Mouse (Mus musculus): ENCODE measurements at regions not wholly inside any gene's neighbourhood (a gene's known extent, or its start where the extent isn't known, plus 50 kb on each side); places are given as distances from the start of the nearest gene placed in this dataset.

DNA sequence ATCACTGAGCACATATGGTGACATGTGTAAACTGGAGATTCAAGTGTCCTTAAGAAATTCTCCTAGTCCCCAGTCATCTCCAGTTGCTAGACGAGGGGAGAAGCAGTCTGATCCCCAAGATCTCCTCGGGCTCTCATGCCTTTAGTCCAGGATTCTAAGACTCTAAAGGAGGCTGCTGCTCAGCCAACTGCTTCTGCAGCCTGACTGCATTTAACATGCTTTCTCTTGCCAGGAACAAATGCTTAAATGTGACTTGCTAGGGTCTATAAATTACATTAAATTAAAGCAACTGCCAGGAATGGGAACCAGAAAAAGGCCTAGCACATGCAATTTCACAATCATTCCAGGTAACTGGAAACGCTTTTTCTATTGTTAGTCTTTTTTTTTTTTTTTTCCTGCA lies 599.8 kb upstream of the Gcfc2 start:
- no peak for TF ChIP-seq CTCF (IDR thresholded peaks at IDR 0.05; ENCODE audit: low read depth)
- WGBS = 65% methylated on average over 3 of the region's 3 CpGs
- Histone ChIP-seq H3K4me2 (ENCODE audit: low read depth) (no peak overlapping the region), H3K9me3 (ENCODE audit: low read length) (no peaks in the 10 kb centered on the region), H3K27ac (ENCODE audit: low read depth, low read length) (no peak overlapping the region), H3K4me1 (ENCODE audit: insufficient read depth) (no peaks in the 10 kb centered on the region), H3K9ac (no peak overlapping the region), H3K27me3 (ENCODE audit: insufficient read depth, low read length) (no peaks in the 10 kb centered on the region), H3K36me3 (ENCODE audit: insufficient read depth) (no peaks in the 10 kb centered on the region), H3K4me3 (ENCODE audit: low read depth, low read length) (no peak overlapping the region)
- DNase-seq = peak; percentile 64
- peak; percentile 53; the same call in 1 of the 2 replicates for ATAC-seq

DNA sequence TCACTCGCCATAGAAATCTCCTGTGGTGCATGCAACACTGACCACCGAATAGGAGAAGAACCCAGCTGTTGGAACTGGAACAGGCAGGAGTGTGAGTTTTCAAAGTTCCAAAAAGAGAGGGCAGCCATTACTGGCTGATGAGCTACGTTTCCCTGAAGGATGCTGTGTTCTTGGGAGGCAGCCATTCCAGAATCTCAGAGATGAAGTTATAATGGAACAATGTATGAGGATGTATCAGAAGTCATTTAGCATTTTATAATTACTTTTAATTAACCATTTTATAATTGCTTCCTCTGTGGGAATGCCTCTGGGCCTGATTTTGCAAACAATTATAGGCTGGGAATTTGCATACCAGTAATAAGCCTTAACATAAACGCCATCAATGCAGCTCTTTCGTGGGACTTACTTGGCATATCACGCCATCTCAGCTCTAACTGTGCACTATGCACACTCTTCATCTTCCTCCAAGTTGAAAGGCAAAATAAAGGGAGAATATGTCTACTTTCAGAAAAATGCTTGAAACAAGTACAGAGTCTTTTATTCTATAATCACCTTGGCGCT lies 559.4 kb upstream of the Gcfc2 start:
- no peak; the same call in 1 of the 2 replicates for ATAC-seq
- no peak for DNase-seq
- no peaks in the 10 kb centered on the region for H3K9me3 ChIP-seq (ENCODE audit: low read length)

DNA sequence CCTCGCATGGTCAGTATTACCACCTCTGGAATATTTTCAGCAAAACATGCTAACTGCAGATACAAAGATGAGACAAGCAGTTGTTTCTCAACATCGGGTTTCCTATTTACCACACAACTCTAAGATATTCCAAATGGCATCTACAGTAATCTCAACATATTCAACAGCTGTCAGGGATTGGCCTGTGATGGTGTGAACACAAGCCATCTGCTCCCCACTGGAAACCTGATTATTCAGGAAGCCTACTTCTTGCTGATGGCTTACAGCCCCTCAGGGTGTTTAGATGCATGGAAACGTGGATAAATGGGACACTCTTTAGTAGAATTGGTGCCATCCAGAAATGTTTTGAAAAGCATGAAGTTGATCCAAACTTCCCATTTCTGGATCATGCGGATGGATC lies 535.0 kb upstream of the Gcfc2 start:
- DNase-seq (peak; percentile 35), ATAC-seq (peak; percentile 50; the same call in 1 of the 2 replicates)
- H3K4me1 ChIP-seq (ENCODE audit: insufficient read depth) = no peaks in the 10 kb centered on the region

More for the DNA sequence above, 559.4 kb upstream of the Gcfc2 start:
- Histone ChIP-seq H3K36me3 (ENCODE audit: insufficient read depth) (no peaks in the 10 kb centered on the region), H3K9ac (no peak overlapping the region), H3K27me3 (ENCODE audit: insufficient read depth, low read length) (no peaks in the 10 kb centered on the region), H3K27ac (ENCODE audit: low read depth, low read length) (no peak overlapping the region), H3K4me3 (ENCODE audit: low read depth, low read length) (no peak overlapping the region), H3K4me1 (ENCODE audit: insufficient read depth) (no peaks in the 10 kb centered on the region), H3K4me2 (ENCODE audit: low read depth) (no peak overlapping the region)
- 42% methylated on average over 7 of the region's 7 CpGs for WGBS
- no peak for TF ChIP-seq CTCF (IDR thresholded peaks at IDR 0.05; ENCODE audit: low read depth)

DNA sequence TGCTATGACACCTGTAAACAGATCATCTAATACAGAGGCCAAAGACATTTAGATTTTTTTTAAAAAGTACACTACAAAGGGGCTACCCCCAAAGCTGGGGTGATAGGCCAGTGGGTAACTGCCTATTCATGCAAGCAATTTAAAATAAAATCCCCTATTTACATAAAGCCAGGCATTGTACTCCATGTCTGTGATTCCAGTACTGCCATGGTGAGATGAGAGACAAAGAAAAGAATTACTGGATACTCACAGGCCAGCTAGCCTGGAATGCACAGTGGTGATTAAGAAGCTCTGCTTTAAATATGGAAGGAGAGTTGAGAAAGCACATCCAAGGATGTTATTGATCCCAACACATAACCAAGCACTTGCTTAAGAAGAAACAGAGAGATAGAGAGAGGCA lies 520.3 kb upstream of the Gcfc2 start:
- Histone ChIP-seq H3K27ac (ENCODE audit: low read depth, low read length) (no peak overlapping the region), H3K4me3 (ENCODE audit: low read depth, low read length) (no peak overlapping the region), H3K9me3 (ENCODE audit: low read length) (no peaks in the 10 kb centered on the region), H3K27me3 (ENCODE audit: insufficient read depth, low read length) (no peaks in the 10 kb centered on the region), H3K4me2 (ENCODE audit: low read depth) (no peak overlapping the region), H3K4me1 (ENCODE audit: insufficient read depth) (no peaks in the 10 kb centered on the region), H3K9ac (no peak overlapping the region), H3K36me3 (ENCODE audit: insufficient read depth) (no peaks in the 10 kb centered on the region)
- no peak for ATAC-seq
- no peak for TF ChIP-seq CTCF (IDR thresholded peaks at IDR 0.05; ENCODE audit: low read depth)
- no peak for DNase-seq

More for the DNA sequence above, 535.0 kb upstream of the Gcfc2 start:
- TF ChIP-seq CTCF (IDR thresholded peaks at IDR 0.05; ENCODE audit: low read depth) = no peak
- H3K4me3 ChIP-seq (ENCODE audit: low read depth, low read length) = no peak overlapping the region
- no peak overlapping the region for H3K4me2 ChIP-seq (ENCODE audit: low read depth)
- no peaks in the 10 kb centered on the region for H3K9me3 ChIP-seq (ENCODE audit: low read length)
- 68% methylated on average over 4 of the region's 4 CpGs for WGBS
- no peak overlapping the region for H3K9ac ChIP-seq
- no peak overlapping the region for H3K27ac ChIP-seq (ENCODE audit: low read depth, low read length)
- no peaks in the 10 kb centered on the region for H3K27me3 ChIP-seq (ENCODE audit: insufficient read depth, low read length)
- H3K36me3 ChIP-seq (ENCODE audit: insufficient read depth) = no peaks in the 10 kb centered on the region

DNA sequence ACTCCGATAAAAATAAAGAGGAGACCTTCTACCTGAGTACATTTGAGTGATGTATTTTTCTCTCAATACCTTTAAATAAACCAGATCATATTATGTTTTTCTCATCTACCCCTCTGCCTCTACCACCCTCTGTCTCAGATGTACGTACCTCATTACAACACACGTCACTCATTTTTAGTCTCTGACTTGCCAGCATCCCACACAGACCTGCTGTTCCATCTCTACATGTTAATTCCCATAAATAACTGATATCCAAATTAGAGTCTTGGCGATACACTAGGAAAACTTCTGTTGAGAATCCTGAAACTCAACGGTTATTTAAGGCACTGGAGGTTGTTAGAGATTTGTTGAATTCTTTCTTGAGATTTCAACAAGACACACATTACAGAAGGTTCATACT lies 509.9 kb upstream of the Gcfc2 start:
- no peak overlapping the region for H3K27ac ChIP-seq (ENCODE audit: low read depth, low read length)
- no peak for TF ChIP-seq CTCF (IDR thresholded peaks at IDR 0.05; ENCODE audit: low read depth)
- DNase-seq = peak; percentile 18
- H3K4me2 ChIP-seq (ENCODE audit: low read depth) = no peak overlapping the region
- H3K27me3 ChIP-seq (ENCODE audit: insufficient read depth, low read length) = no peaks in the 10 kb centered on the region
- H3K4me3 ChIP-seq (ENCODE audit: low read depth, low read length) = no peak overlapping the region
- peak; percentile 53; the same call in 1 of the 2 replicates for ATAC-seq
- H3K36me3 ChIP-seq (ENCODE audit: insufficient read depth) = no peaks in the 10 kb centered on the region
- 70% methylated on average over 5 of the region's 5 CpGs for WGBS
- H3K4me1 ChIP-seq (ENCODE audit: insufficient read depth) = no peaks in the 10 kb centered on the region
- H3K9me3 ChIP-seq (ENCODE audit: low read length) = no peaks in the 10 kb centered on the region
- no peak overlapping the region for H3K9ac ChIP-seq

DNA sequence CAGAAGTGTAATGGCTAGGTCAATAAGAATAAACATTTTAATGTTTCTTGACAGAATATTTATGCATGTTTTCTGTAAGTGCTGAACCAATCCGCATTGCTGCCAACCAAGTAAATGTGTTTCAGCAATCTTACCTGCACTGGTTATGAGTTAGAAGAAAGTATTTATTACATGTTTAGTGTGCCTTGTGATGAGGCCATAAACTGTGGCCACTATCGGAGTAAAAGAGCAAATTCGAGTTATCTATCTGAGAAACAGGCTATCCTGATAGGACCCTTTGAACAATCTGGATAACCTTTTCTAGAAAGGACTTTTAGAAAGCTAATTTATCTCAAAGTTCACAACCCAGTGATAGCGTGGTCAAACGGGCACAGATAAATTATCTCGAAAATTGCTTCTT lies 488.7 kb upstream of the Gcfc2 start:
- TF ChIP-seq CTCF (IDR thresholded peaks at IDR 0.05; ENCODE audit: low read depth) = no peak
- DNase-seq = no peak
- H3K36me3 ChIP-seq (ENCODE audit: insufficient read depth) = no peaks in the 10 kb centered on the region
- H3K9me3 ChIP-seq (ENCODE audit: low read length) = no peaks in the 10 kb centered on the region
- WGBS = 93% methylated on average over 6 of the region's 6 CpGs
- H3K4me3 ChIP-seq (ENCODE audit: low read depth, low read length) = no peak overlapping the region
- no peak for ATAC-seq
- no peak overlapping the region for H3K27ac ChIP-seq (ENCODE audit: low read depth, low read length)
- no peaks in the 10 kb centered on the region for H3K4me1 ChIP-seq (ENCODE audit: insufficient read depth)
- no peaks in the 10 kb centered on the region for H3K27me3 ChIP-seq (ENCODE audit: insufficient read depth, low read length)
- H3K4me2 ChIP-seq (ENCODE audit: low read depth) = no peak overlapping the region
- no peak overlapping the region for H3K9ac ChIP-seq

DNA sequence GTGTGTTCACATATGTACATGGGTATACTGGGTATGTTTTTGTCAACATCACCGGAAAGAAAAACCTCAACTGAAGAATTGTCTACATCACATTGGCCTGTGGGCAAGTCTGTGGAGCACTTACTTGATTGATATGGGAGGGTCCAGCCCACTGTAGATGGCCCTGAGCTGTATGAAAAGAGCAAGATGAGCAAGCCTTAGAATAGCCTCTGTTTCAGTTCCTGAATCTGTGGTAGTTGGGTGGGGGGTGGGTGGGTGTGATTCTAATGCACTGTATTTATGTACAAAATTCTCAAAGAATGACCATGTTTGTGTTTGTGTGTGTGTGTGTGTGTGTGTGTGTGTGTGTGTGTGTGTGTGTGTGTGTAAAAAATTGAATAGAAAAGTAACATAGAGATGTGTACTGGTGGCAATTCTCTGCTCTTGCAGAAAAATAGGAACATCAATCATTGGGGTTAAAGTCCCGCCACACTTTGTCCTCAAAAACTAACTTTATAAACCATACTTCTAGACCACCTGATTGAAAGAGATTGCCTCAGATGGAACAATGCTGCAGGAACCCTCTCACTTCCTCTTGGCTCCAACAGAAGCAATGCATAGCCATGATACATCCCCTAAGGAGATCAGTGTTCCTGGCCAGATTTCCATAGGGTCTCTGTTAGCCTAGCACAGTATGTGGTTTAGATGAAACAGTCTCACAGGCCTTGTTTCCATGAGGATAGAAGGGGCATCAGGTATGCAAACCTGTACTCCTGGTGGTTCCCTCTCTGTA lies 484.3 kb upstream of the Gcfc2 start:
- WGBS = 100% methylated on average over 2 of the region's 2 CpGs
- Histone ChIP-seq H3K36me3 (ENCODE audit: insufficient read depth) (no peaks in the 10 kb centered on the region), H3K27ac (ENCODE audit: low read depth, low read length) (no peak overlapping the region), H3K4me1 (ENCODE audit: insufficient read depth) (no peaks in the 10 kb centered on the region), H3K4me3 (ENCODE audit: low read depth, low read length) (no peak overlapping the region), H3K4me2 (ENCODE audit: low read depth) (no peak overlapping the region), H3K27me3 (ENCODE audit: insufficient read depth, low read length) (no peaks in the 10 kb centered on the region), H3K9ac (no peak overlapping the region), H3K9me3 (ENCODE audit: low read length) (no peaks in the 10 kb centered on the region)
- TF ChIP-seq CTCF (IDR thresholded peaks at IDR 0.05; ENCODE audit: low read depth) = no peak
- ATAC-seq (no peak), DNase-seq (no peak)

All from forebrain, postnatal 0 days (tissue).